Mouse (Mus musculus) embryonic facial prominence, embryonic 15.5 days (tissue): Measurements from ENCODE around the gene Coro7. TPM values are rescaled to one million over a fixed set of nuclear protein-coding genes. Genes with fewer than 3 reads are reported as not detected.

Experiments used
- ATAC-seq: fragments of 200-750 bp; cut with Nextera tagmentation; 2 replicates; pipeline ENCODE4 v1.8.0; 2017; ENCODE audit warnings: low read depth, moderate TSS enrichment; ENCODE audit not compliant: insufficient number of reproducible peaks, low FRiP score, low TSS enrichment
- H3K27ac ChIP-seq: fragments of 300-500 bp; sonication (generic); replicated peaks from 2 replicates; pipeline ENCODE4 v1.5.1; 2015; ENCODE audit warnings: mild to moderate bottlenecking, inconsistent platforms
- H3K27me3 ChIP-seq: fragments of 300-500 bp; sonication (generic); 2 replicates; pipeline ENCODE4 v1.6.1; 2015; ENCODE audit warnings: inconsistent platforms
- H3K36me3 ChIP-seq: fragments of 300-500 bp; sonication (generic); 2 replicates; pipeline ENCODE4 v1.6.1; 2015; ENCODE audit warnings: mild to moderate bottlenecking, inconsistent platforms
- H3K4me1 ChIP-seq: fragments of 300-500 bp; sonication (generic); 2 replicates; pipeline ENCODE4 v1.6.1; 2015; ENCODE audit warnings: inconsistent platforms
- H3K4me2 ChIP-seq: fragments of 300-500 bp; sonication (generic); replicated peaks from 2 replicates; pipeline ENCODE4 v1.6.1; 2015; ENCODE audit warnings: mild to moderate bottlenecking, inconsistent platforms
- H3K4me3 ChIP-seq: fragments of 300-500 bp; sonication (generic); replicated peaks from 2 replicates; pipeline ENCODE4 v1.5.1; 2015; ENCODE audit warnings: mild to moderate bottlenecking, inconsistent platforms
- H3K9ac ChIP-seq: fragments of 300-500 bp; sonication (generic); 2 replicates; pipeline ENCODE4 v1.6.1; 2015; ENCODE audit warnings: inconsistent platforms
- H3K9me3 ChIP-seq: fragments of 300-500 bp; sonication (generic); replicated peaks from 2 replicates; pipeline ENCODE4 v1.6.1; 2016; ENCODE audit warnings: inconsistent platforms
- WGBS: fragments of 180-500 bp; shearing (Covaris S2); methylation state at CpG from one replicate; pipeline ENCODE4 v1.1.7; 2015; 5-methylcytosine and 5-hydroxymethylcytosine counted together
- polyA plus RNA-seq: library from polyadenylated mRNA; unstranded; fragments of >200 nt; fragmentation: Nextera tagmentation; extraction: Ambion mirVana; gene quantifications from 2 replicates; pipeline ENCODE4 v1.2.1, GENCODE M21; 2015

Gene Coro7
- polyA plus RNA-seq, 1 experiment from 2014 or later: 21.4 TPM

DNA sequence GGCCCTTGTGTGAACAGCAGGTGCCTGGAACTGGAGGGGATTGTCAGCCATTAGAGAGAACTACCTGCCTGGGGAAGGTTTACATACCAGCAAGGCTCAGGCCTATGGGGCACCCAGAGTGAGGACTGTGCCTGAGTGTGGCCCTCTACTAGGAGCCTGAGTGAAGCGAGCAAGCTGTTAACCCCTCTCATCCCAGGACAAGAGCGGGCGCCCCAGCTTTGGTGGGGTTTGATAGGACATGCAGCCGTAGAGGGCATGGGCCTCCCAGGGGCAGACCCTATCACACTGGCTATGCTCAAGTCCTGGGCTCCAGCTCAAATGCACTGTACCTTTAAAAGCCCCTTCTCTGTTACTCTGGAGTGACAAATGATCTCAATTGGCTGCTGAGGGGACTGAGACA, 32.7 kb downstream of the Coro7 start:
- H3K27ac ChIP-seq: peak overlapping the region; percentile 80
- no peak overlapping the region for H3K9ac ChIP-seq
- H3K9me3 ChIP-seq: no peaks in the 10 kb centered on the region
- WGBS: 54% methylated on average over 4 of the region's 4 CpGs
- peaks cover 93% of the 10 kb centered on the region for H3K4me1 ChIP-seq
- no peak overlapping the region for H3K4me2 ChIP-seq
- no peak overlapping the region for H3K4me3 ChIP-seq
- no peaks in the 10 kb centered on the region for H3K27me3 ChIP-seq
- H3K36me3 ChIP-seq: peaks cover 43% of the 10 kb centered on the region
- ATAC-seq: no peak

DNA sequence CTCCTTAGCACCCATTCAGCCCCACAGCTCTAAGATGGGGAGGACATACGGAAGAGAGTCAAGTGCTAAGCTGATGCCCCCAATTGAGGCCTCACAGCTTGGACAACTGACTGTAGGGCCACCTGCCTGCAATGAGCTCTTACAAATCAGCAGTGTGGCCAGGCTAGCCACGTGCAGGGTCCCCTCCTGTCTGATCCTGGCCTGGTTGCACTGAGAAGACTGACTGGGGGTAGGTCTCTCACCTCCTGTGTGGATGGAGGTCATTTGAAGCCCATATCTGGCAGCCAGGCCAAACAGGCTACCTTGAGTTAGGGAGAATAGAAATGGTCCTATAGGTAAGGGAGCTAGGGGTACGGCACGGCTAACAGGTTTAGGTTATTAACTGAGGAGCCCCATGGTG, 33.7 kb downstream of the Coro7 start:
- Histone ChIP-seq H3K27me3 (no peaks in the 10 kb centered on the region), H3K9ac (no peak overlapping the region; the same call in 1 of the 2 replicates), H3K4me3 (no peak overlapping the region), H3K9me3 (no peaks in the 10 kb centered on the region), H3K36me3 (peaks cover 40% of the 10 kb centered on the region), H3K4me2 (no peak overlapping the region), H3K4me1 (peaks cover 92% of the 10 kb centered on the region), H3K27ac (peak overlapping the region; percentile 80; the same call in 1 of the 2 replicates)
- ATAC-seq: no peak
- 83% methylated on average over 4 of the region's 4 CpGs for WGBS

DNA sequence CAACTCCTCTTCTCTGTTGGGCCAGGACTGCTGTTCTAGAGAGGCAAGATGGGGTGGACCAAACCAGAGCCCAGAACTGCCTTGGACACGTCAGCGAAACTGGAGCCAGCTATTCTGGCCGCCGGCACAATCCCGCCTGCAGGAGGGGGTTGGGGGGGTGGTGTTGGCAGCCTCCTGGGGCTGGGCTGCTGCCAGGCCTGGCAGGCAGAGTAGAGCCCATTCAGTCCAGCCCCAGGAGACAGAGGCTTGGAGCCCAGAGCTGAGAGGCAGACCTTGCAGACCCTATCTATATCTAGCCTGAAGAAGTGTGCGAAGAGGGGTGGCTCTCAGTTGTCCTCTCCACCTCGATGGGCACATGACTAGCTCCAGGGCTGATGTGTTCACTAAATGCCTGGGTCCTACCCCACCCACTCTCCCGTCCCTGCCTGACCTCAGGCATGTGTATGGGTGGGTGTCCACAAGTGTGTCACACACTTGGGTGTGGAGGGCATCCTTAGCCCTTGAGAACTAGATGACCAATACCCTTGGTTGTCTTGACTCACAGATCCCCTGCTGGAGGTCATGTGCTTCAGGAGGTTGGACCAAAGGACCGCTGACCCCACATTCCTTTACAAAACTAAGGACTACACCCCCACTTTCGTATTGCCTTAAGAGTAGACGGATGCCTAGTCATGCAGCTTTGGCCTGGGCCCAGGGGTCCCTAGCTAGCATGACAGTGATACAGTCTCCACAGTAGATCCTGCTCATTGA, 35.7 kb downstream of the Coro7 start:
- ATAC-seq: no peak; the same call in 1 of the 2 replicates
- peaks cover 84% of the 10 kb centered on the region for H3K4me1 ChIP-seq
- H3K27ac ChIP-seq: peak overlapping the region; percentile 90
- H3K36me3 ChIP-seq: peaks cover 20% of the 10 kb centered on the region; the same call in 1 of the 2 replicates
- no peak overlapping the region for H3K9ac ChIP-seq
- no peaks in the 10 kb centered on the region for H3K27me3 ChIP-seq
- H3K4me2 ChIP-seq: peak overlapping the region; percentile 75; the same call in 1 of the 2 replicates
- 57% methylated on average over 11 of the region's 11 CpGs for WGBS
- no peak overlapping the region for H3K4me3 ChIP-seq
- H3K9me3 ChIP-seq: no peaks in the 10 kb centered on the region

DNA sequence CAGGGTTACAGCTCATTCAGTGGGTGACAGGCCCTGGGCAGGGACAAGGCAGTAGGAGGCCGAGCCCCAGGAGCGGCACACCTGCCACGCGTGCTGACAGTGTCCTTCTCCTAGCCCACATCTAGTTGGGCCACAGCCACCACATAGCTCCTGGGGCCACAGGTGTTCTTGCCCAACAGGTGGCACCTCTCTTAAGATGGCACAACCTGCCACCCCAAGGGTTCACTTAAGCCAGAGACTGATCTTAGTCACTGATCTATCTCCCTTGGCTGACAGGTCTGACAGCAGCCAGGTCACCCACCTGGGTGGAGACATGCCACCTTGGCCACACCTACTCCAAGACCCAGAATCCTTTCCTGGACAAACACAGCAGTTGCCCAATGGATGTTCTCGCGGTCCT, 36.6 kb downstream of the Coro7 start:
- no peak for ATAC-seq
- no peaks in the 10 kb centered on the region for H3K27me3 ChIP-seq
- H3K4me1 ChIP-seq: peaks cover 75% of the 10 kb centered on the region
- H3K4me2 ChIP-seq: peak overlapping the region; percentile 75
- peak overlapping the region; percentile 79 for H3K4me3 ChIP-seq
- H3K9me3 ChIP-seq: no peaks in the 10 kb centered on the region
- H3K36me3 ChIP-seq: peaks cover 11% of the 10 kb centered on the region; the same call in 1 of the 2 replicates
- H3K27ac ChIP-seq: peak overlapping the region; percentile 90
- no peak overlapping the region for H3K9ac ChIP-seq
- WGBS: 83% methylated on average over 6 of the region's 6 CpGs

DNA sequence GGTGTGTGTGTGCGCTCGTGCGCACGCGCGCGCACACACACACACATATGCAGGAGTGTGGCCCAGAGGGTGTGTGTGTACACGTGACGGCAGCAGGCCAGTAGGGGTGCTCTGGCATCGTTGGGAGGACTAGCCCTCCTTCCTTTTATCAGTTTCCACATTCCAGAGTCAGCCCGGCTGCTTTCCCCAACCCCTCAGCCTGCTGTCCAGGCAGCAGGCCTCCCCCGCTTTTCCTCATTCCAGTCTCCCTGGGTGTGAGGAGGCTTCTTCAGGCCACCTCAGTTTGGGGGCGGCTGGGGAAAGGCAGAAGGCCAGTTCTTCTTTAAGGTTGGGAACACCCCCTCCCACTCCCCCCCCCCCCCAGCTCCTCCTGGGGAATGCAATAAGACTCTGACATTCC, 37.4 kb downstream of the Coro7 start:
- no peaks in the 10 kb centered on the region for H3K27me3 ChIP-seq
- H3K36me3 ChIP-seq: 0 out of 2 replicates have a peak, but pooled peaks cover 10% of the 10 kb centered on the region
- H3K9ac ChIP-seq: peak overlapping the region; percentile 12; the same call in 1 of the 2 replicates
- ATAC-seq: peak; percentile 22; the same call in 1 of the 2 replicates
- peaks cover 67% of the 10 kb centered on the region for H3K4me1 ChIP-seq
- peak overlapping the region; percentile 75 for H3K4me2 ChIP-seq
- H3K4me3 ChIP-seq: peak overlapping the region; percentile 79
- WGBS: 22% methylated on average over 13 of the region's 13 CpGs
- H3K9me3 ChIP-seq: no peaks in the 10 kb centered on the region
- peak overlapping the region; percentile 90 for H3K27ac ChIP-seq

DNA sequence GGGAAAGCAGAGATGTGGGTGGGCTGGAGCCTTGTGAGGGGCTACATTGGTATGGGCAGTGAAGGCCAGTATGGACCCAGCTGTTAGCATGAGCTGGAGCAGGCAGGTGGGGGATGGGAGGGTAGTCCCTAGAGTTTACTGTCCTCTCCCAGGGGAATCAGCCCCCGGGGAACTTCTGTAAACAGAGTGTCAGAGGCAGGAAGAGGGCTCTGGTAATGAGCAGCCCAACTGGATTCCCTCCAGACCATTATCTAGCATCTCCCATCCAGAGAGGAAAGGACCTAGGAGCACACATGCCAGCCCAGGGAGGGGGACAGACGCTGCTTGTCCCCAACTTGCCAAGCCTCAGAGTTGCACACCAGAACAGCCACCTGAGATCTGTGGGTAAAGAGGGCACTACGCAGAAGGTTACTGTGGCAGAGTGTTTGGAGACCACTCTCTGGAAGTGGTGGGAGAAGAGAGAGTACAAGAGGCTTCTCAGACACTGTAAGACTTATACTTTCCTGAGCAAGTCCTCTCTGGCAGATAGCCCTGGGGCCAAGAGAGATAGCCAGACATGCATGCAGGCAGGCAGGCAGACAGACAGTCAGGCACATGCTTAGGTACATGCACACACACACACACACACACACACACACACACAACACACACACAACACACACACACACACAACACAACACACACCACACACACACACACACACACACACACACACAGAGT, 38.3 kb downstream of the Coro7 start:
- 0 out of 2 replicates have a peak, but pooled peaks cover 10% of the 10 kb centered on the region for H3K36me3 ChIP-seq
- no peak for ATAC-seq
- WGBS: 31% methylated on average over 3 of the region's 3 CpGs
- H3K4me3 ChIP-seq: peak overlapping the region; percentile 79
- H3K4me2 ChIP-seq: peak overlapping the region; percentile 75
- H3K4me1 ChIP-seq: peaks cover 59% of the 10 kb centered on the region
- H3K9me3 ChIP-seq: no peaks in the 10 kb centered on the region
- peak overlapping the region; percentile 90 for H3K27ac ChIP-seq
- H3K27me3 ChIP-seq: no peaks in the 10 kb centered on the region
- H3K9ac ChIP-seq: peak overlapping the region; percentile 70

DNA sequence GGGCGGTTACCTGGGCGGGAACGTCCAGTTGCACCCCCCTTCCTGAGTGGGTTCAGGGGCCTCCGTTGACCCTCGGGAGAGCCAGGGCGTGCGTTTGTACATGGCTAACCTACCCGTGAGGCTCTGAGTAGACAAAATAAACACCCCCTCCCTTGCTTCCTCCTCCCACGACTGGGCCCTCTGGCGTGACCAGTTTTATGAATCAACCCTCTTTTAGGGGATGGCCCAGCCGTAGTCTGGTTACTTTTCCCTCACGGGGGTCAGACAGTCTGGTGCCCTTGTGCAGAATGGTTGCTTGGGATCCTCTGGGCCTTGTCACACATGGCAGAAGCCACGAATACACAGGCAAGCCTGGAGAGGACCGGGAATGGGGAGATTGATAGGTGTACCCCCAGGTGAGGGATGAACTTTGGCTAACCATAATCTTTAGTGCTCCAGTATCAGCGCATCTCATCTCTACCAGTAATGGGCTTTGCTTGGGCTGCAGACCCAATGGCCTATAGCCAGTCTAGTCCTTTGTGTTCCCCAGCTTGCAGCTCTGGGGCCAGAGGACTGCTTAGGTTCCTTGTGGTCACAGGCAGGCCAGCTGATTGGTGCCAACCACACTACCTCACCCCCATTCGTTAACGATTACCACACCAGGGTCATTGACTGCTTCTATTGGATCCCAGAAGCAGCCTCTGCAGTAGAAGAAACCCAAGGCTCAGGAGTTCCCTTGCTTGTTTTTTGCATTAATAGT, 39.1 kb downstream of the Coro7 start:
- H3K36me3 ChIP-seq: 0 out of 2 replicates have a peak, but pooled peaks cover 4% of the 10 kb centered on the region
- H3K9me3 ChIP-seq: no peaks in the 10 kb centered on the region
- H3K27me3 ChIP-seq: no peaks in the 10 kb centered on the region
- no peak; the same call in 1 of the 2 replicates for ATAC-seq
- H3K4me1 ChIP-seq: peaks cover 52% of the 10 kb centered on the region
- WGBS: 4% methylated on average over 17 of the region's 17 CpGs
- peak overlapping the region; percentile 79 for H3K4me3 ChIP-seq
- H3K27ac ChIP-seq: peak overlapping the region; percentile 90
- H3K4me2 ChIP-seq: peak overlapping the region; percentile 75
- H3K9ac ChIP-seq: peak overlapping the region; percentile 70

DNA sequence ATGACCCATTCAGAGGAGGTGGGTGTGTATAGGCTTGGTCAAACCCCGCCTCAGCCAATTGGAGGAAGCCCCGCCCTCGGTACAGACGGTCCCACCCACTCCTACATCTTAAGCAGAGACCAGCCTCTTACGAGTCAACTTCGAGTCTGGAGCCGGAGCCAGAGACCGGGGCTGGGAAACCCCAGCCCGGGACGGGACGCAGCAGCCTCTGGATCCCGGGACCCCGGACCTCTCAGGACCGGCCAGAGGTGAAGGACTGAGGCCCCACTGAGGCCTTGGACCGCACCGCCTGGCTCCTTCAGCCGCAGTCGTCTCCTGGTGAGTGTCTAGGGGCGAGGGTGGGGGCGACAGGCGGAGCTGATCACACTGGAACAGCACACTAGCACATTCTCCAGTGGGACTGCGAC, 39.7 kb downstream of the Coro7 start, which contains the start of the genes Vasn and Dnaja3:
TSS of gene Vasn (plus strand) at position 111 of the 407 bp plus-strand sequence.
TSS of gene Dnaja3 (plus strand) at position 159 of the 407 bp plus-strand sequence.
- H3K9me3 ChIP-seq: no peaks in the 10 kb centered on the region
- peak within 1 kb of the TSS; percentile 75 for H3K4me2 ChIP-seq
- H3K36me3 ChIP-seq: 0 out of 2 replicates have a peak, but pooled peaks cover 4% of the 10 kb centered on the region
- H3K9ac ChIP-seq: peak within 1 kb of the TSS; percentile 70
- peaks cover 50% of the 10 kb centered on the region for H3K4me1 ChIP-seq
- peak within 1 kb of the TSS; percentile 79 for H3K4me3 ChIP-seq
- no peaks in the 10 kb centered on the region for H3K27me3 ChIP-seq
- peak within 1 kb of the TSS; percentile 90 for H3K27ac ChIP-seq
- 1% methylated on average over 22 of the region's 22 CpGs for WGBS
- peak; percentile 91 for ATAC-seq

DNA sequence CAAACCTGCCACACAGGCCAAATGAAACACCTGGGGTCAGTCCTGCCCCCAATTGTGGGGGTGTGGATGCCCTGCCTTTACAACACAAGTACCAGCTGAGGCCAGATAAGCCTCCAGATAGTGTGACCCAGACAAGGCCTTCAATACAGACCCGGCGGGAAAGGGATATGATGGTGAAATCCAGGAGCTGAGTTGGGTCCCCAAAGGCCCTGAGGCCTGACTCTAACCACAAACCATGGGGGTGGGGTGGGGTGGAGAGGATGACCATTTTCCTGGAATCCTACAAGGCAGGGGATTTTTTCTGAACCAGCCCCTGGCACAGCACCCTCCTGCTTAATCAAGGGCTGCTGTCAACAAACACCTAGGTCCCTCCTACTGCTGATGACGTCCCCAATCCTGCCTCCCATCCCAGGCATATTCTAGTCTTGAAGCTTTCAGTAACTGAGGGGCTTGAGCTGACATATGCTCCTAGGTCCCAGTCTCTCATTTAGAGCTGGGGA, 40.6 kb downstream of the Coro7 start:
- 81% methylated on average over 3 of the region's 3 CpGs for WGBS
- Histone ChIP-seq H3K9ac (no peak overlapping the region), H3K27me3 (no peaks in the 10 kb centered on the region), H3K4me3 (no peak overlapping the region), H3K36me3 (no peaks in the 10 kb centered on the region), H3K27ac (no peak overlapping the region), H3K4me1 (peaks cover 41% of the 10 kb centered on the region), H3K4me2 (no peak overlapping the region), H3K9me3 (no peaks in the 10 kb centered on the region)
- no peak for ATAC-seq

DNA sequence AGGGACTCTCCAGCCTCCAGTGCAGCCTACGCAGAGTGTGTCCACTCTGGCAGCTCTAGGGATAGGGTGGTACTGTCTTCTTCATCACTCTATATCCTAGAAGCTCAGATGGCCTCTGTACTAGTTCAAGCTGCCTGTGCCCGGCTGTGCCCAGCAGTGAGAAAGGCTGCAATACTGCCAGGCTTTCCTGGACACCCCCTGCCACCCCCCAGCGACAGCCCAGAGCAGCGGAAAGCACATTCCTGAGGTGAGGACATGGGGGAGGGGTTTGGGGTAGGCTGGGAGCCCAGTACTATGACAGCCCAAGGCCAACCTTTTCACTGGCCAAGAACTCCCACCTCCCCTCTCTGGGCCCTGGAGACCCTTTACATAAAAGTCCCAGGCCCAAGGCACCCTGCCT, 43.8 kb downstream of the Coro7 start:
- H3K9me3 ChIP-seq: no peaks in the 10 kb centered on the region
- no peak overlapping the region for H3K27ac ChIP-seq
- peaks cover 10% of the 10 kb centered on the region for H3K4me1 ChIP-seq
- H3K27me3 ChIP-seq: no peaks in the 10 kb centered on the region
- H3K9ac ChIP-seq: no peak overlapping the region
- peaks cover 4% of the 10 kb centered on the region; the same call in 1 of the 2 replicates for H3K36me3 ChIP-seq
- no peak overlapping the region for H3K4me2 ChIP-seq
- no peak overlapping the region for H3K4me3 ChIP-seq
- 63% methylated on average over 4 of the region's 4 CpGs for WGBS
- ATAC-seq: no peak
